Comparison of ENCODE assay signal across 14 mouse cellular contexts in genomic region chr2:76653070-76653469, GRCm38 (mm10). TPM values are rescaled to one million over a fixed set of nuclear protein-coding genes. Genes with fewer than 3 reads are reported as not detected.
"Had no signal": no experiment of that assay in that cellular context is flagged by ENCODE, and none has a peak within 500 bp of the region (broad histone marks: within the 10 kb centered on the region; RNA-seq: fewer than 3 reads in every experiment).

No protein-coding gene starts in this region.

- H3K9ac ChIP-seq: limb, embryonic 13.5 days; liver, embryonic 12.5 days; neural tube, embryonic 15.5 days had no signal

- H3K9me3 ChIP-seq: limb, embryonic 13.5 days; liver, embryonic 12.5 days; midbrain, embryonic 10.5 days; neural tube, embryonic 15.5 days had no signal

- H3K27ac ChIP-seq: kidney, postnatal 0 days; layer of hippocampus, adult 2 months; limb, embryonic 13.5 days; liver, embryonic 12.5 days; midbrain, embryonic 10.5 days; neural tube, embryonic 15.5 days had no signal

- H3K4me3 ChIP-seq: layer of hippocampus, adult 2 months; limb, embryonic 13.5 days; liver, embryonic 12.5 days; midbrain, embryonic 10.5 days; myocyte; neural tube, embryonic 15.5 days had no signal

- ATAC-seq: liver, embryonic 12.5 days had no signal

- H3K36me3 ChIP-seq: limb, embryonic 13.5 days; liver, embryonic 12.5 days; midbrain, embryonic 10.5 days; neural tube, embryonic 15.5 days had no signal

- H3K4me2 ChIP-seq: limb, embryonic 13.5 days; liver, embryonic 12.5 days; neural tube, embryonic 15.5 days had no signal

- DNase-seq: kidney, adult 9 months; kidney, postnatal 36 days; lung, adult 18-20 months; lung, postnatal 4 days; right cerebral cortex, adult 18-20 months; thymus, adult 18-20 months; thymus, postnatal 14 days had no signal

- H3K27me3 ChIP-seq: limb, embryonic 13.5 days; liver, embryonic 12.5 days; neural tube, embryonic 15.5 days had no signal

RNA-seq across cellular contexts. Expression of gene Pjvk, which starts 4.8 kb away (rescaled TPM):
- polyA plus RNA-seq: liver, embryonic 12.5 days had no signal
